ENCODE assay signal across 24 mouse cellular contexts in genomic region chr11:32958961-32959360, GRCm38 (mm10).
DNase-seq lines count a peak whose midpoint lies in the region; ATAC-seq and TF ChIP-seq lines count a peak whose summit lies in the region.
"Had no signal": no experiment of that assay in that cellular context is flagged by ENCODE, and none has a peak within 500 bp of the region (broad histone marks: within the 10 kb centered on the region; RNA-seq: fewer than 3 reads in every experiment).

No protein-coding gene starts in this region.

- no peaks in the 10 kb centered on the region; the same call in 1 of the 2 replicates for H3K9me3 ChIP-seq in kidney, embryonic 15.5 days (replicated peaks)
- H3K9me3 ChIP-seq: embryonic facial prominence, embryonic 15.5 days; forebrain, embryonic 12.5 days; hindbrain, embryonic 10.5 days; limb, embryonic 13.5 days had no signal

- no peak overlapping the region for H3K27ac ChIP-seq in kidney, embryonic 15.5 days
- no peak overlapping the region for H3K27ac ChIP-seq in kidney, adult 2 months (ENCODE audit: insufficient read depth, low read depth, low read length)
- H3K27ac ChIP-seq: embryonic facial prominence, embryonic 10.5 days; embryonic facial prominence, embryonic 15.5 days; forebrain, embryonic 12.5 days; hindbrain, embryonic 10.5 days; limb, embryonic 13.5 days had no signal

- WGBS in kidney, embryonic 15.5 days, result 20% methylated on average over 5 of the region's 5 CpGs
- 27% methylated on average over 5 of the region's 5 CpGs for WGBS in kidney, adult 2 months

- no peak overlapping the region for H3K4me3 ChIP-seq in kidney, embryonic 15.5 days (replicated peaks)
- H3K4me3 ChIP-seq in kidney, adult 2 months (ENCODE audit: insufficient read depth, low read depth, low read length), result no peak overlapping the region
- H3K4me3 ChIP-seq: embryonic facial prominence, embryonic 10.5 days; embryonic facial prominence, embryonic 15.5 days; forebrain, embryonic 12.5 days; hindbrain, embryonic 10.5 days; limb, embryonic 13.5 days had no signal

- H3K4me2 ChIP-seq in kidney, embryonic 15.5 days, result no peak overlapping the region
- H3K4me2 ChIP-seq: embryonic facial prominence, embryonic 15.5 days; forebrain, embryonic 12.5 days; limb, embryonic 13.5 days; liver, embryonic 11.5 days; midbrain, embryonic 11.5 days had no signal

- H3K4me1 ChIP-seq in kidney, embryonic 15.5 days, result 0 out of 2 replicates have a peak, but pooled peaks cover 9% of the 10 kb centered on the region
- H3K4me1 ChIP-seq in kidney, adult 2 months (ENCODE audit: control insufficient read depth, insufficient read depth, low read length), result no peaks in the 10 kb centered on the region
- H3K4me1 ChIP-seq: embryonic facial prominence, embryonic 15.5 days had no signal

- no peak for TF ChIP-seq CTCF in kidney, adult 2 months (conservative IDR thresholded peaks at IDR 0.05; ENCODE audit: insufficient read depth, insufficient read length, low read depth, low read length)
- no peak for TF ChIP-seq CTCF in brain, embryonic 14.5 days (IDR thresholded peaks at IDR 0.05; ENCODE audit: borderline replicate concordance, extremely low read depth, insufficient read depth, insufficient read length)

- no peak for DNase-seq in kidney, postnatal 25 days
- peak; percentile 30 to 37 for DNase-seq in kidney, postnatal 4 days
- DNase-seq in kidney, adult 2 months, result no peak
- DNase-seq in Muller cell, postnatal 12 days (ENCODE audit: inconsistent ontology term), result peak; percentile 4
- peak; percentile 58 for DNase-seq in brain, embryonic 14.5 days (ENCODE audit: low read depth)
- DNase-seq: adrenal gland, adult 2 months; adrenal gland, postnatal 36 days; B cell, adult 2 months; cerebellum, adult 8-10 months; cerebellum, postnatal 25 days; gastrocnemius, postnatal 14 days; heart, postnatal 14 days; lung, postnatal 36 days; right cerebral cortex, postnatal 14 days had no signal

- no peak overlapping the region for H3K9ac ChIP-seq in kidney, embryonic 15.5 days
- H3K9ac ChIP-seq: embryonic facial prominence, embryonic 15.5 days; forebrain, embryonic 12.5 days; limb, embryonic 13.5 days had no signal

- H3K27me3 ChIP-seq in kidney, embryonic 15.5 days, result peaks cover 9% of the 10 kb centered on the region
- no peaks in the 10 kb centered on the region for H3K27me3 ChIP-seq in kidney, adult 2 months (replicated peaks; ENCODE audit: control insufficient read depth, insufficient read depth, low read length)
- H3K27me3 ChIP-seq: limb, embryonic 13.5 days had no signal

- peak; percentile 58; the same call in 1 of the 2 replicates for ATAC-seq in kidney, embryonic 15.5 days (replicated peaks; ENCODE audit: low FRiP score)
- ATAC-seq: activated CD4-positive, CD25-positive, alpha-beta regulatory T cell, adult 4 months; intestine, postnatal 0 days had no signal

- no peak for TF ChIP-seq POLR2A in kidney, adult 2 months (IDR thresholded peaks at IDR 0.05; ENCODE audit: low read depth, low read length)
- no peak for TF ChIP-seq POLR2A in brain, embryonic 14.5 days (IDR thresholded peaks at IDR 0.05; ENCODE audit: borderline replicate concordance, extremely low read depth, insufficient read depth, insufficient read length, poor library complexity, severe bottlenecking)

- H3K36me3 ChIP-seq in kidney, embryonic 15.5 days, result no peaks in the 10 kb centered on the region
- H3K36me3 ChIP-seq in kidney, adult 2 months (ENCODE audit: control insufficient read depth, insufficient read depth, low read length), result no peaks in the 10 kb centered on the region
- H3K36me3 ChIP-seq: embryonic facial prominence, embryonic 10.5 days; embryonic facial prominence, embryonic 15.5 days; forebrain, embryonic 12.5 days; hindbrain, embryonic 10.5 days; limb, embryonic 13.5 days had no signal

Comparison
In these comparisons a context has a peak if more than half of its experiments do, and no peak if none do; other contexts are left out.
1. DNase-seq: peak in kidney, postnatal 4 days (2 of 2), Muller cell, postnatal 12 days (single experiment) and brain, embryonic 14.5 days (single experiment); none in kidney, postnatal 25 days (0 of 2) and kidney, adult 2 months (single experiment).